Mouse (Mus musculus) mature B cell (primary cell): ENCODE data around the gene Irf2bp1.

Experiments
- in situ Hi-C: fragments of 300-500 bp; cut with MboI; formaldehyde crosslinking; loops from 2 replicates; pipeline ENCODE4 v1.14.3; 2019

Gene Irf2bp1

DNA sequence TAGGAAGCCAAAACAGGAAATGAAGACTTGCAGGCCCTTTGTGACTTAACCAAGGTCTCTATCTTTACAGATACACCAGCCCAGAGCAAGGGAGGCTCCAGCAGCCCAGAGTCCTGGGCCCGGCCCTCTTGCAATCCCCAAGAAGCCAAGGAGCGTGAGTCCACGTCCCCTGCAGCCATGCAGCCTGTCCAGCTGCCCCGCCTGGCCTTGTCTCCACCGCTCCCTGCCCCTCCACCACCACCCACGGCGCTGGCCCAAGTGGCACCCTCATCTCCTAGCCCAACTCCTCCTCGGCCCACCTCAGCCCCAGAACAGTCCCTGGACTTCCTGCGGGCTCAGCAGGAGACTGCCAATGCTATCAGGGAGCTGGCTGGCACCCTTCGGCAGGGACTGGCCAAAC, 3.4 kb upstream of the Irf2bp1 start:
- in situ Hi-C loops, result no loop called here

DNA sequence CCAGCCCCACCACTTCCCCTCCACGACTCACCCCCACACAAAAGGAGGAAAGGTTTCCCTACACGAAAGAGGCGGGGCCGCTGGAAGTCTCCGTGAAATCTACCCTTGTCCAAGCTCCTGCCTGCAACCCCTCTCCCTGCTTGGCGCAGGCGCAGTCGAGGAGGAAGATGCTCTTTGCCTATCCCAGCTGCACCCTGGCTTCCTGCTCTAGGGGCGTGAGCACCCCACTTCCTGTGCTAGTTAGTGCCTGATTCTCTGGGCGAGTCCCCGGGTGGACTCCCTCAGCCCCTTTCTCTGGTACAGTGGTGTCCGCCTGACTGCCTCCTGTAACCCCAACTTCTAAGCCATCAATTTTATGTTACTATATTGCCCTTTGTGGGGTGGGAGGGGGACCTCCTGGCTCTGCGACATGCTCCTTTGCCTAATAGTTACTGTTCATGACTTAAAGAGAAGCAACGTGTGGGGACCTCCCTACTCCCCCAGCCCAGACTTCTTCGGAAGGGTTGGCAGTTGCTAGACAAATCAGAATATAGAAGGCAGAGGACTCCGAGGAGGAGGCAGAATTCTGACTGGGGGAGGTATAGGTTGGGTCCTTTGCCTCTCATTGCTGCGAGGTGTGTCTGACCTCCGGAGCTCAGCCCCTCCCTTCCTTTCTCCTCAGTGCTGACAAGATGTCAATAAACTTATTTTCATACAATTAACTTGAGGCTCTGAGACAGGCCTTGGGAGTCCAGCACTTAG, 2.6 kb upstream of the Irf2bp1 start:
- in situ Hi-C loops, result no loop called here

DNA sequence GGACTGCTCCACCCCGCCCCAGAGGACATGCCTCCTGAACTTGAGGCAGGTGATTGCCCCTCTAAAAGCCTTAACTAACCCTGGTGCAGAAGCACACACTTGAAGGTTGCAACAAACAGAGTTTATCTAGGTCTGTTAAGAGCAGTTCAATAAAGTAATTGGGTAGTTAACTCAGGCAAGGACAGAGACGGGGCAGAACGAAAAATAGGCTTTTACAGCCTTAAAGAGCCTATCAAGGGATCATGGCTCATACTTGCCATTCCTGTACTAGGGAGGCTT, 2.1 kb upstream of the Irf2bp1 start:
- in situ Hi-C loops, result no loop called here

DNA sequence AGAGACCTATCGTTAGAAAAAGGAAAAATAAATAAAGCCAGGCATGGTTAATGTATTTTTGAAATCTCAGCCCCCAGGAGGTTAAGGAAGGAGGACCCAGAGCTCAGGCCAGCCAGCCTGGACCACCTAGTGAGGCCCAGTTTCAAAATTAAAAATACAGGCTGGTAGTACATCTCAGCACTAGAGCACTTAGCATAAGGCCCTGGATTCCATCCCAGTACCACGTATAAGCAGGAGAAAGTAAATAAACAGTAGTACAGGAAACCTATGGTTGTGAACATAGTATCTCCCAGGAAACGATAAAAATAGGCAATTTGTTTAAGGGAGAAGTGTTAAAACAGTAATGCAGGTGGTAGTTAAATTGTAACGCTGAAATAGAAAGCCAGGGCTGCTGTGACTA, 1.7 kb upstream of the Irf2bp1 start:
- in situ Hi-C loops, result no loop called here

DNA sequence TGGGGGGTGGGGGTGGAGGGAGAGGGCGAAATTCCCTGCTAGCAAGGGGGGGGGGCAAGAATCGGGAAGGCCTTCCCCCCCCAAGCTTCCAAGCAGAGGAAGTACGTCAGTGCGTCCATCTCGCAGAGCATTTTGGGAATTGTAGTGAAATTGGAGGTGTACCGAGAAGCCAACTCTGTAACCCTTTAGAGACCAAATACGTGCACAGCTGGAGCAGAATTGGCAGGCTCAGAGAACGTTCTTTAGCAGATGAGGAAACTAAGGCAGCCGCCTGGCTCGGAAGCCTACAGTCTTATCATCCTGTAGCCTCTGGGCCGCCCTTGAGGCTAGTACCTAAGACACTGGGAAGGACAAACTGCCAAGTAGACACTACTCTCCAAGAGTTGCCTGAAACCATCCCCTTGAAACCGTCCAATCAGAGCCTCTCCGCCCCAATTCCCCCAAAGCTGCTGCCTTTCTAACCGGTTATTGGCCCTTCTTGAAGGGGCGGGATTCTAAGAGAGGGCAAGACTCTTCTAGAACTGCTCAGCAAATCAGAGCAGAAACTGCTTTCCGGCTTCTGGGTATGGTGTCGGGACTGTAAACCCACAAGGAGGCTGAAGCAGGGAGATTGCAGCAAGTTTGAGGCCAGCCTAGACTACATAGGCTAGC, 871 bp upstream of the Irf2bp1 start:
- in situ Hi-C loops, result no loop called here

DNA sequence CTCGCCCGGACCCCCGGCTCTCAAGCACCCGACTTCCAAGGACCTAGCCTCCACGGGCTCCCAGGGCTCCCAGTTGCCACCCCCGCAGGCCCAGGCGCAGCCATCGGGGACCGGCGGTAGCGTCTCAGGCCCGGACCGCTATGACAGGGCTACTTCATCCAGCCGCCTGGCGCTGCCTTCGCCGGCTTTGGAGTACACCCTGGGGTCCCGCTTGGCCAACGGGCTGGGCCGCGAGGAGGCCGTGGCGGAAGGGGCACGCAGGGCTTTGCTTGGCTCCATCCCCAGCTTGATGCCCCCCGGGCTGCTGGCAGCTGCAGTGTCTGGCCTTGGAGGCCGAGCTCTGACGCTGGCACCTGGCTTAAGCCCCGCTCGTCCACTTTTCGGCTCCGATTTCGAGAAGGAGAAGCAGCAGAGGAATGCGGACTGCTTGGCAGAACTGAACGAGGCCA, 811 bp downstream of the Irf2bp1 start:
- in situ Hi-C loops, result no loop called here

DNA sequence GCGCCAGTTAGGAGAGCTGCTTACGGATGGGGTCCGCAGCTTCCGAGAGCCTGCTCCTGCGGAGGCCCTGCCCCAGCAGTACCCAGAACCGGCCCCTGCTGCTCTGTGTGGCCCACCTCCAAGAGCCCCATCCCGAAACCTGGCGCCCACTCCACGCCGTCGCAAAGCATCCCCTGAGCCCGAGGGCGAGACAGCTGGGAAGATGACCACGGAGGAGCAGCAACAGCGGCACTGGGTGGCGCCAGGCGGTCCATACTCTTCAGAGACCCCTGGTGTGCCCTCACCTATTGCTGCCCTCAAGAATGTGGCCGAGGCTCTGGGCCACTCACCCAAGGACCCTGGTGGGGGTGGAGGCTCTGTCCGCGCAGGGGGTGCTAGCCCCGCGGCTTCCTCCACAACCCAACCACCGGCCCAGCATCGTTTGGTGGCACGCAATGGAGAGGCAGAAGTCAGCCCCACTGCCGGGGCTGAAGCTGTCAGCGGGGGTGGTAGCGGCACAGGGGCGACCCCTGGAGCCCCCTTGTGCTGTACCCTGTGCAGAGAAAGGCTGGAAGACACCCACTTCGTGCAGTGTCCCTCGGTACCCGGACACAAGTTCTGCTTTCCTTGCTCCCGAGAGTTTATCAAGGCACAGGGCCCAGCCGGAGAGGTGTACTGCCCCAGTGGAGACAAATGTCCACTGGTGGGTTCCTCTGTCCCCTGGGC, 1.7 kb downstream of the Irf2bp1 start:
- in situ Hi-C loops, result no loop called here

DNA sequence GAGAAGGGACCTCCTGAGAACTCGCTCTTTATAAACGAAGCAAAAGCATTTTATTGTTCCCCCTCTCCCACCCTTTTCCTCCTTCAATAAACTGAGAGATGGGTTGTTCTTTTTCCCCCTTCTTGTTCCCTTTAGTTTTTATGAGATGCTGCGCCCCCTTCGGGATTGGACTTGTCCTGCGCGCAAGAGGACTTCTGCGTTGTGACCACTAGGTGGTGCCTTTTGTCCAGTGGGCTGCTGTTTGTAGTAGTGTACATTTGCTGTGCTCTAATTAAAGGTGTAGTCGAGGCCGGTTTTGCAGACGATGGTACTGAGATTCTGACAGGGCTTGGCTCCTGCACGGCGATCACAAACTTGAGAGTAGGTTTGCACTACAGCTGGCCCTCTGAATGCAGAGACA, 2.6 kb downstream of the Irf2bp1 start:
- in situ Hi-C loops, result no loop called here

DNA sequence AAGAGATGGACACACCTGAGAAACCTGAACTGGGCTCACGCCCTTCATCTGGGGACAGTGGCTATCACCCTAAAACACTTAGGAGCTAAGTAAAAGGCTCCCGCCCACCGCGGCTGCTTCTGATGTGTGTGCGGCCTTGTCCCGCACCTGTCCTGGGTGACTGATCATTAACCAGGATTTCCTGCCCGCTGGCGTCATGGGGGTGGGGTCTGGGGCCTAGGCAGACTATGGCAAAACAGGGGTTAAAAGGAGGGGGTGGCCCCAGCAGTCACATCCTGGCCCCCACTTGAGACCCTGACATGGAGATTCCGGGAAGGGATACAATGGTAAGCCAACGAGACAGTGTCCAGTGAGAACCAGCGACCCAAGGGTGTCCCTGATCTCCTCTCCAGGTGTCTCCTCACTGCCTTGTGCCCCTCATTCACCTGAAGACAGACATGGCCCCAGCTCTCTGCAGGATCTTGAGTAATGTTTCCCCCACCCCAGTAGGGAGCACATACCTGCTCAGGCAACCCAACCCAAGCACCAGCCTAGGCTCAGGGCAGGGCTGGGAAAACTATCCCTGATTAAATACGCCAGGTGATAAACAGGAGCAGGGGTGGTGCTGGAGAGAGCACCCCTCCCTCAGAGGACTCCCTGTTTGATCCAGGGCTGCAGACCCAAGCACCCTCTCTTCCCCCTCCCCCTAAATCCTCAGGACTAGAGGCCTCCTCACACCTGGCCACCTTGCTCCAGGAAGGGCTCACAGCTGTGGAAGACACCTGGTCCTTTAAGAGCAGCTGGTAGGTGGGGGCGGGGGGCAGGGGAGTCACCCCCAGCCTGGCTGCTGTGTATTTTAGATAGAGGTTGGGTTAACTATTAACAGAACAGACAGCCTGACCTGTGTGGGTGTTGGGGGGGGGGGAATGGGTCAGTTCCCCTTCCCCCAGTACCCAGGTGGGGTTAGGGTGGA, 3.5 kb downstream of the Irf2bp1 start:
- in situ Hi-C loops, result no loop called here

DNA sequence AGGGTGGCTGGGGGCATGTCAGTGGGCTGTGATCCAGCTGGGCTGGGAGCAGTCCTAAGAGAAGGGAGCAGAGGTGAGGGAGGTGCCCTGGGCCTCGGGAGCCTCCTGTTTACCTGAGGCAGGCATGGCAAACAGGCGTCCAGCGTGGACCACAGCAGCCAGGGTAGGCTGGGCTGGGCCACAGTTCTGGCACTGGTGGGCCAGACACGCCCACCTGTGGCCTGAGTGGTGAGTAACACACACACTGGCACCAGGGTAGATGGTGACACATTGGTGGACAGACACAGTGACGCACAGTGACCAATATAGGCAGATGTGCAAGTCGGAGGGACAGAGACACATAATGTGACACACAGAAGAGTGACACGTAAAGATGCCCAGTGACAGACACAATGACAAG, 6.7 kb downstream of the Irf2bp1 start:
- in situ Hi-C loops, result no loop called here

DNA sequence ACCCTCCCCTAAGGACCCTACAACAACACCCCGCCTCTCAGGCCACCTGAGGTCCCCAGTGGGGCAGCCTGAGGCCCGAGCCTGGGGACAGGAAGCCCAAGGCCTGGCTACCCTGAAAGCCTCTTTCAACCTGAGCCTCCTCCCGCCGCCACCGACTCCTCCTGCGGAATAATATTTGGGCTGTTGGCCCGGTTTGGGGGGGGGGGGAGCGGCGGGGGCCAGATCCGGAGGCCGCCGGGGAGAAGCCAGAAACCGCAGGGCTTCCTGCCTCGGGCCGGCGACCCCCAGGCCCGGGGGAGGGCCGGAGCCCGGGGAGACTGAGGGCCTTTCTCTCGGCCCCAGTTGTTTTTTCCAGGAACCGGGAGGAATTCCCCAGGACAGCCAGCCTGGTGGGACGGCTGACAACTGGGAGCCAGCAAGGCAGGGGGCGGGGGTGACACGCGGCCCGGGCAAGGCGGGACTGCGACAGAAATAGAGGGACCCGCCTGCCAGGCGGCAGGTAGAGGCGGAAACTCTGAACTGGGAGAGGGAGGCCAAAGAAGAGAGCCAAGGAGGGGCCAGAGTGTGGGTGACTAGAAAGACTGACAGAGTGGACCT, 8.3 kb downstream of the Irf2bp1 start:
- in situ Hi-C loops, result no loop called here

DNA sequence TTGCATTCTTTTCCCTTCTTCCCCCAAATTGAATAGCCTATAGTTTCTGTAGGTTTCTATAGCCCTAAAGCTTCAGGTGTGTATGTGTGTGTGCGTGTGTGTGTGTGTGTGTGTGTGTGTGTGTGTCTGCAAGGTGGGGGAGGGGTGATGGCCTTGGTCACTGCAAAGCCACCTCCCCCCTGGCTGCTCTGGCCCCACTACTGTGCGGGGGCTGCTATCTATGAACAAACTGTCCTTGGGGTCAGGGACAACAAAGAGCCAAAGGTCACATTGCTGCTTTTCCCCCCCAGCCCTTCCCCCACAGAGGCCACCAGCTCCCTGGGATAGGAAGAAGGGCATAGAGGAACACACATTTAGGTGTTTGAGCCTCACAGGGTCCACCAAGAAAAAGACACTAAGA, 9.0 kb downstream of the Irf2bp1 start:
- in situ Hi-C loops, result no loop called here

DNA sequence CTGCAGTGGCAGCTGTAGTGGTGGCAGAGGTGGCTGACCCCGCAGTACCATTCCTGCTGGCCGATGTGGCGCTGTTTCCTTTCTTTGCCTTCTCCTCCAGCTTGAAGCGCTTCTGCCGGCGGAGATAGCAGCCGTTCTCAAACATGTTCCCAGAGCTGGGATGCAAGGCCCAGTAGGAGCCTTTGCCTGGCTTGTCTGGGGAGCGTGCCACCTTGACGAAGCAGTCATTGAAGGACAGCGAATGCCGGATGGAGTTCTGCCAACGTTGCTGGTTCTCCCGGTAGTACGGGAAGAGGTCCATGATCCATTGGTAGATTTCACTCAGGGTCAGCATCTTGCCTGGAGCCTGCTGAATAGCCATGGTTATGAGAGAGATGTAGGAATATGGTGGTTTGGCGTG, 10.6 kb downstream of the Irf2bp1 start:
- in situ Hi-C loops, result no loop called here

DNA sequence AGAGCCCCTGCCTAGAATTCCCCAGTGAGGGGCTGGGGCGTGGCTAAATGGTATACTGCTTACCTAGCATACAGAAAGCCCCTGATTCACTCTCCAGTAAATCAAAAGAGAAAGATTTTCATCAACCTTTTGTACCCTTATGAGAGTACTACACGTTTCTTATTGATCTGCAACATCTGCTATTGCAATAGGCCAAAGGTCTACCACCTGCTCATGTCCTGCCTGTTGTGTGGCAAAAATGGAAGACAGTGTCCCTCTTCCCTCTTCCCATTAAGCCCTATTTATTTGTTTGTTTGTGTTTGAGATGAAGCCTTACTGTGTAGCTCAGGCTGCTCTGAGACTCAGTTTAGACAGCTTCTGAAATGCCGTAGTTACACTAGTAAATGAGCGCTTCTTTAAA, 12.2 kb downstream of the Irf2bp1 start:
- in situ Hi-C loops, result no loop called here

DNA sequence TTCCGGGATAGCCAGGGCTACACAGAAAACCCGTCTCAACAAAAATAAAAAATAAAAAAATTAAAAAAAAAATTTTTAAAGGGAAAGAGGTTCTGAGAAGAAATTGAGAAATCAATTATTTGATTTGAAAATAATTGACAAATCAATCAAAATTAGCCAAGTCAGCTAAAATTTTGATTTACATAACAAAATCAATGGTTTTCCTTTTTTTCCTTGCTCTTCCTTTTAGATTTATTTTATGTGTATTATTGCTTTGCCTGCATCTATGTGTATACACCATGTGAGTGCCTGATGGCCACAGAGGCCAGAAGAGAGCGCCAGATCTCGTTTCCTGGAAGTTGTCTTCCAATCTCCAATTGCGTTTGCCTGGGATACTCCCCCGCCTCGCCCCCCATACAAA, 14.1 kb downstream of the Irf2bp1 start:
- in situ Hi-C loops, result no loop called here

DNA sequence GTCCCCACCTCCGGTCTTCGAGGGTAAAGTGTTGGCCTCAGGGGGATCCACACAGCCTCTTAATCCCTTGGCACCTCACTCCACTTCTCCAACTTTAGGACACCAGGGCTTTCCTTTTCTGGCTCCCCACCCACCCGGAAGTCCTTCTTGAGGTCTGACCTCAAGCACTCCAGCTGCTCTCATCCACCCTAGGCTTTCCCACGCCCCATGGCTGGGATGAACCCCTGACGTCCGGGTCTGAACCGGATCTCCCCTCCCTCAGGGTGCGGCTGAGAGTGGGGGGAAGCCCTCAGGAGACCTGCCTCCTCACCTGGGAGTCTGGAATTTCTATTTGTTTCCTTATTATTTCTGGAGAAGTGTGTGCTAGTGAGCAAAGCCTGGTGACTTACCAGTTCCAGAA, 17.2 kb downstream of the Irf2bp1 start:
- in situ Hi-C loops, result no loop called here

DNA sequence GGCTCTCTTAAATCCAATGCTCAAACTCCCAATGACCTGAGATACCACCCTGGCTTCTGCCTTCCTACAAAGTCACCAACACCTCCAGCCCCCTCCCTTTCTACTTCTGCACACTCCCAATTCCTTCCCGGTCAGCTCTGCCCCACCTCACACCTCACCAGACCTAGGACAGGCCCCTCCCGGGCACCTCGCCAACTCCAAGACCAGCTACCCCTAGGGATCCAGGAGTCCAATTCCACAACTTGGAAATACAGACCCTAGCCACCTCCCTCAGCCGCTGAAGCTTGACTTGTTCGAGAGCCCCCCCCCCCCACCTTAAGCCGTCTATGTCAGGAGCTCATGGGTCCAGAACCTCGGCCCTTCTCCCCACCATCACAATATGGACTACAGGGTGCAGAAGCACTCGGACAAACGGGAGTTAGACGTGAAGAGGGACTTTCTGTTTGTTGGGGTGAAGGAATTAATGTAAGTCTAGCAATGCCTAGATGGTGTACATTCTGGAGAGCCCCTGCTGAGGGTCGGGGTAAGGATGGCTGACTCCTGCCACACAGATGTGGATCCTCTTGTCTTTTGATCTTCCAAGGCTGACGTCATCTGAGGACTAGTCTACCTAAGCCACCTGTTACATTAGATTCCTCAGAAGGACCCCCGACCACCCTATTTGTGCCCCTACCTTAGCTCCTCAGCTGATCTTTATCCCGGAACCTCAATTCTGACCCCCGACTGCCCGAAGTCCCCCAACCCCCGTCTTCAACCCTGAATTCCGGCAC, 18.5 kb downstream of the Irf2bp1 start:
- in situ Hi-C loops, result no loop called here

DNA sequence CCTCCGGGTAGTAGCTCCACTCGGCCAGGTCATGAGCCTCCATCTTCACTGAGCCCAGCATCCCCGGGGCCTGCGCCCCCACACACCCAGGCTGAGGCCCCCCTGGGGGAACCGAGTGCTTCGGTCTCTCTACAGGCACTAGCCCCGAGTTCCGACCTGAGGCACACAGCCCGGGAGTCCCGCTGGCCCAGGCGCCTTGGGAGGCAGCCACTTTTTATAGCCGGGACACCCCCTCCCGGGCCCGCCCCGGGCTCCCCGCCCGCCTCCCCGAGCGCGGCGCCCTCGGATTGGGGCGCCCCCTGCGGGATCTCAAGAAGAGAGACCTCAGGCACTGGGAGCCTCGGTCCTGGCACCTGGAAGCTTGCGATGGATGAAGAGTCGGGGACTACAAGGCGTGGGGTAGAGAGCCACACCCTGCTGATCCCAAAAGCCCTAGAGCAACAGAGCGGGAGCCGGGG, 19.5 kb downstream of the Irf2bp1 start, which contains the start of gene Foxa3:
TSS of gene Foxa3 (minus strand) at position 182 of the 458 bp plus-strand sequence.
- in situ Hi-C loops, result no loop called here

DNA sequence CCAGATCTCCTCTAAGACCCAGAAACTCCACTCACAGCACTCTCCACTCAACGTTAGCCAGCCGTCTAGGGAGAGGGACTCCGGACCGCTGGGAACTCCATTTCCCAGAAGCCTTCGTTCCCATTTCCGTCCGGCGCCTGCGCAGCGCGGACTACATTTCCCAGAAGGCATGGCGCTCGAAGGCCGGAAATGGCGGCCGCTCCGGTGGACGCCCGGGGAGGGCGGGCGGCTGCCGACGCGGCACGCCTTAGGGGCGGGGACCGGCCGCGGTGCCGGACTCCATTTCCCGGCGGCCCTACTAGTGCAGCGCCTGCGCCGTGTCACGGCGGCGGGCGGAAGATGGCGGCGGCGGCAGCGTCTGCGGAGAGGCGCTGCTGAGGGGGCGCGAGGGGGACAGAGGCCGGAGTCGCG, 20.3 kb downstream of the Irf2bp1 start, which contains the start of gene Sympk:
TSS of gene Sympk (plus strand) at position 282 of the 411 bp plus-strand sequence.
- in situ Hi-C loops, result no loop called here

DNA sequence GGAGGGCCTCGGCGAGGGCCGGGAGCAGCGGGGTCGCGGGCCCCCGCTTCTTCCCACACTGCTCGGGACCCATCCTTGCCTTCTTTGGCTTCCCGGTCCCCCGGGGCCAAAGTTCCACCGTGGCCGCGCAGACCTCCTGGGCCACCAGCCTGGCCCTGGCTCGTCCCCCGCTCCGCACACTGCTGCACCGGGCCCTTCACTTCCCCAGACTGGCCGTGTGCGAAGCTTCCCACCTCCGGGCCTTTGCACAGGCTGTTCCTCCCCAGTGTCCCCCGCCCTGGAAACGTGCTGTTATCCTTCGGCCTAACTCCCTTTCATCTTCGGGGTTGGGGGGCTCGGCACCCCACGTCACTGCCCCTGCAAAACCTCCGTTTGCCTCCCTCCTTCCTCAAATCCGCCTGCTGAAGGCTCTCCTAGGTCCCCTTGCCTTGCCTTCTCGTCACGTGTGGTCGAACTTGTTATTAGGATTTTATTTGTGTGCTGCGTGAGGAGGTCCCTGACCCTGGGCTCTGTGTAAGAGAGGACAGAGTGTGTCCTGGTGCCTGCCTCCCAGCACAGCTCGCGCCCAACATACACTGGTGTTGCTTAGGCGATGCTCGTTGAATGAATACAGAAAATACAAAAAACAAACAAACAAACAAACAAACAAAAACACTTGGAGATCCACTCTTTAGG, 20.9 kb downstream of the Irf2bp1 start:
- in situ Hi-C loops, result no loop called here
